ENCODE assay signal across 9 mouse cellular contexts in genomic region chr6:52233546-52234427, GRCm38 (mm10). TPM values are rescaled to one million over a fixed set of nuclear protein-coding genes. Genes with fewer than 3 reads are reported as not detected.
DNase-seq lines count a peak whose midpoint lies in the region; ATAC-seq lines count a peak whose summit lies in the region.
"Had no signal": no experiment of that assay in that cellular context is flagged by ENCODE, and none has a peak within 500 bp of the region (broad histone marks: within the 10 kb centered on the region; RNA-seq: fewer than 3 reads in every experiment).

No protein-coding gene starts in this region.

- 0 out of 2 replicates have a peak, but pooled peaks cover 3% of the 10 kb centered on the region for H3K4me1 ChIP-seq in forebrain, embryonic 11.5 days (replicated peaks; ENCODE audit: control insufficient read depth, insufficient read depth, low read length)
- H3K4me1 ChIP-seq in forebrain, embryonic 15.5 days: no peaks in the 10 kb centered on the region
- no peaks in the 10 kb centered on the region for H3K4me1 ChIP-seq in intestine, embryonic 14.5 days (replicated peaks; ENCODE audit: control insufficient read depth, insufficient read depth, low read length)
- H3K4me1 ChIP-seq in liver, embryonic 12.5 days: no peaks in the 10 kb centered on the region

- no peak overlapping the region for H3K9ac ChIP-seq in forebrain, embryonic 11.5 days (ENCODE audit: low read length)
- no peak overlapping the region for H3K9ac ChIP-seq in forebrain, embryonic 15.5 days (replicated peaks)
- H3K9ac ChIP-seq in intestine, embryonic 14.5 days (ENCODE audit: low read length): peak overlapping the region; percentile 63
- no peak overlapping the region for H3K9ac ChIP-seq in liver, embryonic 12.5 days

- no peak overlapping the region for H3K4me3 ChIP-seq in forebrain, embryonic 11.5 days (ENCODE audit: low read depth, low read length)
- no peak overlapping the region for H3K4me3 ChIP-seq in forebrain, embryonic 15.5 days
- H3K4me3 ChIP-seq in intestine, embryonic 14.5 days (ENCODE audit: low read depth, low read length): peak overlapping the region; percentile 32
- H3K4me3 ChIP-seq in liver, embryonic 12.5 days: no peak overlapping the region

- peaks cover 95% of the 10 kb centered on the region for H3K27me3 ChIP-seq in forebrain, embryonic 11.5 days (ENCODE audit: control insufficient read depth, insufficient read depth, low read length)
- H3K27me3 ChIP-seq in forebrain, embryonic 15.5 days: peaks cover 98% of the 10 kb centered on the region
- peaks cover 99% of the 10 kb centered on the region for H3K27me3 ChIP-seq in intestine, embryonic 14.5 days (replicated peaks; ENCODE audit: control insufficient read depth, insufficient read depth, low read length)
- H3K27me3 ChIP-seq in liver, embryonic 12.5 days (replicated peaks): peaks cover 99% of the 10 kb centered on the region

- H3K36me3 ChIP-seq in forebrain, embryonic 11.5 days (ENCODE audit: control insufficient read depth, insufficient read depth, low read length): no peaks in the 10 kb centered on the region
- no peaks in the 10 kb centered on the region for H3K36me3 ChIP-seq in forebrain, embryonic 15.5 days
- no peaks in the 10 kb centered on the region for H3K36me3 ChIP-seq in intestine, embryonic 14.5 days (ENCODE audit: control insufficient read depth, insufficient read depth, low read length)
- H3K36me3 ChIP-seq in liver, embryonic 12.5 days: no peaks in the 10 kb centered on the region

- no peak for ATAC-seq in forebrain, embryonic 11.5 days (replicated peaks; ENCODE audit: low FRiP score)
- ATAC-seq in forebrain, embryonic 15.5 days (replicated peaks): no peak
- no peak for ATAC-seq in intestine, embryonic 14.5 days (replicated peaks; ENCODE audit: low FRiP score, low TSS enrichment, low read depth)
- ATAC-seq in liver, embryonic 12.5 days: no peak

- WGBS in forebrain, embryonic 11.5 days: under 1% methylated on average over 70 of the region's 70 CpGs
- under 1% methylated on average over 70 of the region's 70 CpGs for WGBS in forebrain, embryonic 15.5 days
- WGBS in intestine, embryonic 14.5 days: 1% methylated on average over 70 of the region's 70 CpGs
- 2% methylated on average over 68 of the region's 70 CpGs for WGBS in liver, embryonic 12.5 days (ENCODE audit: insufficient replicate concordance)

- H3K4me2 ChIP-seq in forebrain, embryonic 11.5 days (ENCODE audit: low read depth, low read length, severe bottlenecking): no peak overlapping the region
- H3K4me2 ChIP-seq in forebrain, embryonic 15.5 days (replicated peaks): no peak overlapping the region
- peak overlapping the region; percentile 32 for H3K4me2 ChIP-seq in intestine, embryonic 14.5 days (ENCODE audit: low read length)
- H3K4me2 ChIP-seq in liver, embryonic 12.5 days: peak overlapping the region; percentile 16; the same call in 1 of the 2 replicates

- no peak overlapping the region for H3K27ac ChIP-seq in forebrain, embryonic 11.5 days (ENCODE audit: low read depth, low read length)
- H3K27ac ChIP-seq in forebrain, embryonic 15.5 days (replicated peaks): no peak overlapping the region
- peak overlapping the region; percentile 52 for H3K27ac ChIP-seq in intestine, embryonic 14.5 days (ENCODE audit: low read depth)
- H3K27ac ChIP-seq in liver, embryonic 12.5 days: no peak overlapping the region

- peak; percentile 64 for DNase-seq in forebrain, embryonic 11.5 days (ENCODE audit: low spot score)
- peak; percentile 64 for DNase-seq in ES-CJ7 (ENCODE audit: low read depth, low spot score)
- no peak for DNase-seq in intestine, embryonic 14.5 days (ENCODE audit: low spot score)
- no peak for DNase-seq in ovary, adult 18-20 months (ENCODE audit: low spot score)
- no peak for DNase-seq in layer of hippocampus, postnatal 25 days (ENCODE audit: extremely low spot score in 1 of 2, low spot score in 1 of 2)
- no peak for DNase-seq in cerebellum, adult 8-10 months
- DNase-seq: cerebellum, adult 11 months had no signal

- no peaks in the 10 kb centered on the region for H3K9me3 ChIP-seq in forebrain, embryonic 11.5 days (ENCODE audit: control insufficient read depth, low read length)
- H3K9me3 ChIP-seq in forebrain, embryonic 15.5 days: no peaks in the 10 kb centered on the region
- H3K9me3 ChIP-seq in intestine, embryonic 14.5 days (ENCODE audit: control insufficient read depth, low read length): no peaks in the 10 kb centered on the region
- H3K9me3 ChIP-seq in liver, embryonic 12.5 days (replicated peaks): no peaks in the 10 kb centered on the region

RNA-seq across cellular contexts. Expression of gene Hoxa9, which starts 2.9 kb away (rescaled TPM):
- polyA plus RNA-seq in forebrain, embryonic 11.5 days (2014; fragmentation: Nextera tagmentation; extraction: Ambion mirVana): not detected in 2 replicates
- polyA plus RNA-seq in forebrain, embryonic 15.5 days (2015; fragmentation: Nextera tagmentation; extraction: Ambion mirVana): not detected in 2 replicates
- polyA plus RNA-seq in intestine, embryonic 14.5 days (2014; fragmentation: Nextera tagmentation; extraction: Ambion mirVana): 4.2 and 7.1 TPM in 2 replicates
- 1.2 and 1.4 TPM in 2 replicates for polyA plus RNA-seq in liver, embryonic 12.5 days (2016; fragmentation: Nextera tagmentation; extraction: Ambion mirVana)
- total RNA-seq in layer of hippocampus, postnatal 25 days (2021): not detected

RNA-seq across cellular contexts. Expression of gene Hoxa10, which starts 6.9 kb away (rescaled TPM):
- not detected in 2 replicates for polyA plus RNA-seq in forebrain, embryonic 11.5 days (2014; fragmentation: Nextera tagmentation; extraction: Ambion mirVana)
- not detected in 2 replicates for polyA plus RNA-seq in forebrain, embryonic 15.5 days (2015; fragmentation: Nextera tagmentation; extraction: Ambion mirVana)
- polyA plus RNA-seq in intestine, embryonic 14.5 days (2014; fragmentation: Nextera tagmentation; extraction: Ambion mirVana): 15.6 and 20.4 TPM in 2 replicates
- 0.44 and 0.61 TPM in 2 replicates for polyA plus RNA-seq in liver, embryonic 12.5 days (2016; fragmentation: Nextera tagmentation; extraction: Ambion mirVana)
- not detected for total RNA-seq in layer of hippocampus, postnatal 25 days (2021)

RNA-seq across cellular contexts. Expression of gene Hoxa11, which starts 11.8 kb away (rescaled TPM):
- not detected in 2 replicates for polyA plus RNA-seq in forebrain, embryonic 11.5 days (2014; fragmentation: Nextera tagmentation; extraction: Ambion mirVana)
- polyA plus RNA-seq in forebrain, embryonic 15.5 days (2015; fragmentation: Nextera tagmentation; extraction: Ambion mirVana): not detected in 2 replicates
- 2.0 and 2.6 TPM in 2 replicates for polyA plus RNA-seq in intestine, embryonic 14.5 days (2014; fragmentation: Nextera tagmentation; extraction: Ambion mirVana)
- 0.06 TPM in 1 of 2 replicates, not detected in the other for polyA plus RNA-seq in liver, embryonic 12.5 days (2016; fragmentation: Nextera tagmentation; extraction: Ambion mirVana)
- not detected for total RNA-seq in layer of hippocampus, postnatal 25 days (2021)

RNA-seq across cellular contexts. Expression of gene Hoxa7, which starts 12.1 kb away (rescaled TPM):
- not detected in 2 replicates for polyA plus RNA-seq in forebrain, embryonic 11.5 days (2014; fragmentation: Nextera tagmentation; extraction: Ambion mirVana)
- not detected in 2 replicates for polyA plus RNA-seq in forebrain, embryonic 15.5 days (2015; fragmentation: Nextera tagmentation; extraction: Ambion mirVana)
- 9.2 and 10.1 TPM in 2 replicates for polyA plus RNA-seq in intestine, embryonic 14.5 days (2014; fragmentation: Nextera tagmentation; extraction: Ambion mirVana)
- 0.74 and 0.81 TPM in 2 replicates for polyA plus RNA-seq in liver, embryonic 12.5 days (2016; fragmentation: Nextera tagmentation; extraction: Ambion mirVana)
- total RNA-seq in layer of hippocampus, postnatal 25 days (2021): not detected

RNA-seq across cellular contexts. Expression of gene Gm28308, which starts 20.6 kb away (rescaled TPM):
- not detected in 2 replicates for polyA plus RNA-seq in forebrain, embryonic 11.5 days (2014; fragmentation: Nextera tagmentation; extraction: Ambion mirVana)
- polyA plus RNA-seq in forebrain, embryonic 15.5 days (2015; fragmentation: Nextera tagmentation; extraction: Ambion mirVana): not detected in 2 replicates
- not detected in 2 replicates for polyA plus RNA-seq in intestine, embryonic 14.5 days (2014; fragmentation: Nextera tagmentation; extraction: Ambion mirVana)
- not detected in 2 replicates for polyA plus RNA-seq in liver, embryonic 12.5 days (2016; fragmentation: Nextera tagmentation; extraction: Ambion mirVana)
- total RNA-seq in layer of hippocampus, postnatal 25 days (2021): not detected

Comparison
In these comparisons a context has a peak if more than half of its experiments do, and no peak if none do; other contexts are left out.
1. DNase-seq: peak in forebrain, embryonic 11.5 days (single experiment) and ES-CJ7 (single experiment); none in intestine, embryonic 14.5 days (single experiment), ovary, adult 18-20 months (single experiment), layer of hippocampus, postnatal 25 days (0 of 2) and cerebellum, adult 8-10 months (single experiment).
2. H3K4me2 ChIP-seq: peak in intestine, embryonic 14.5 days (single experiment) and liver, embryonic 12.5 days (single experiment); none in forebrain, embryonic 11.5 days (single experiment) and forebrain, embryonic 15.5 days (single experiment).
3. RNA of gene Hoxa10, which starts 6.9 kb away (polyA plus RNA-seq): 15.6 to 20.4 TPM in intestine, embryonic 14.5 days; 0.44 to 0.61 TPM in liver, embryonic 12.5 days, not detected in forebrain, embryonic 15.5 days and not detected in forebrain, embryonic 11.5 days; every median in the first group is over 10 times any median in the second.